Mouse (Mus musculus): ENCODE measurements around the gene Hscb. TPM values are rescaled to one million over a fixed set of nuclear protein-coding genes. Genes with fewer than 3 reads are reported as not detected.
"Not testable (repeated sequence)": the region's sequence is repeated elsewhere in the genome, so short reads cannot be mapped to it uniquely, and the experiment has no call there.

The Hscb gene
- polyA plus RNA-seq (2014; fragmentation: Nextera tagmentation; extraction: Ambion mirVana) = 21.0 and 25.0 TPM in 2 replicates

DNA sequence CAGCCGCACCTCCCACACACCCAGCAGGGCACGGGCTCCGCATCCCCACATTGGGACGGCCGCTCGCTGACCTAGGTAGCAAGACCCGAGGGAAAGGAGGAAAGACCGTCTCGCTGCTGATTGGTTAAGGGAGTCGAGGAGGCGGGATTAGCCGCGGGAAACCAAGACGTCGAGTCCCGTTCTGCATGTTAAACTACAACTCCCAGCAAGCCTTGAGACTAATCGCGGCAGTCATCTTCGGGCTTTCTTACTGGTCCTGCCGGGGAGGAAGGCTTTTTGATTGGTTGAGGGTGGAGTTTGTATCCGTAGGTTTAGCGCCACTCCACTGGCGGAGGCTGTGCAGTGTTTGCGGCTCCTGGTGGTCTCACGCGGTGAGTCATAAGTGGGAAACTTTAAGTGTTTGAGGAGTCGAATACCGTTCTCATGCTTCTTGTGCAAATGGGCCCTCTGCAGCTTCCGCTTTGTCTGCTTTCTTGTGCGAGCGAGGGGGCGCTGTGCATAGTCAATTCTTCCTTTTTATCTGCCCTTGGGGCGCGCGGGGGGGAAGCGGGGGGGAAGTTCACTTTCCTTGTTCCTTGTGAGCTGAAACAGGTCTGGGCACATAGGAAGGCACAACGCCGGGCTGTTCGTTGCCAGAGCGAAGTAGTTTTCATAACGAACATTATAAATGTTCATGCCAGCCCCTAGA is at the start of gene Hscb, which contains the start of gene Chek2:
TSS of gene Hscb (minus strand) at position 100 of the 688 bp plus-strand sequence.
TSS of gene Chek2 (plus strand) at position 302 of the 688 bp plus-strand sequence.
- WGBS = under 1% methylated on average over 41 of the region's 41 CpGs
- H3K36me3 ChIP-seq (ENCODE audit: control insufficient read depth, insufficient read depth, low read length) = no peaks in the 10 kb centered on the region; the same call in 1 of the 2 replicates
- no peaks in the 10 kb centered on the region for H3K27me3 ChIP-seq (ENCODE audit: control insufficient read depth, insufficient read depth, low read length)
- H3K4me1 ChIP-seq (ENCODE audit: control insufficient read depth, insufficient read depth, low read length) = no peaks in the 10 kb centered on the region
- H3K9me3 ChIP-seq (ENCODE audit: control insufficient read depth, low read length) = no peaks in the 10 kb centered on the region
- peak within 1 kb of the TSS; percentile 61 for H3K27ac ChIP-seq (ENCODE audit: low read depth, low read length)
- H3K4me2 ChIP-seq = peak within 1 kb of the TSS; percentile 81
- peak within 1 kb of the TSS; percentile 45 for H3K4me3 ChIP-seq (ENCODE audit: low read depth, low read length)
- H3K9ac ChIP-seq (ENCODE audit: low read length) = peak within 1 kb of the TSS; percentile 73
- DNase-seq (ENCODE audit: low spot score, missing footprints) (peak; percentile 99), ATAC-seq (ENCODE audit: low FRiP score) (peak; percentile 99)

DNA sequence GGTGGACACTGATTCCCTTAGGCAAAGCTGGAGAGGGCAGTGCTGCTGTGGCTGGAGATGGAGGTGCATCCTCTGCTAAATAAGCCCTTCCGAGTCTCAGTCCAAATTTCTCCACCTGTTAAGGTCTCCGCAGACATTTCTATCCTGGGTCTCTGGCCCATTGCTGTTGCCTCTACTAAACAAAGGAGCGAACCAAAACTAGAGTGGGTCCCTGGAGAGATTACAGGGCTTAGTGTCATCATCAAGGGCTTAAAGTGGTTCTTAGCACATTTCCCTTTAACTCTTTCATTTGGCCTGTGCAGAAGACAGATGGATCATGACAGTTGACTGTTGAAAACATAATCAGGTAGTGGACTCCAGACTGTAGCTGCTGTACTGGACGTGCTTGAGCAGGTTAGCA is 49.0 kb upstream of the Hscb start:
- peaks cover 5% of the 10 kb centered on the region for H3K36me3 ChIP-seq (ENCODE audit: control insufficient read depth, insufficient read depth, low read length)
- ATAC-seq (ENCODE audit: low FRiP score) = no peak
- H3K27me3 ChIP-seq (ENCODE audit: control insufficient read depth, insufficient read depth, low read length) = no peaks in the 10 kb centered on the region
- no peak overlapping the region for H3K4me2 ChIP-seq
- H3K9me3 ChIP-seq (ENCODE audit: control insufficient read depth, low read length) = no peaks in the 10 kb centered on the region
- WGBS = 82% methylated on average over 4 of the region's 4 CpGs
- no peak overlapping the region for H3K27ac ChIP-seq (ENCODE audit: low read depth, low read length)
- H3K9ac ChIP-seq (ENCODE audit: low read length) = no peak overlapping the region
- DNase-seq (ENCODE audit: low spot score, missing footprints) = peak; percentile 77
- H3K4me3 ChIP-seq (ENCODE audit: low read depth, low read length) = no peak overlapping the region
- H3K4me1 ChIP-seq (ENCODE audit: control insufficient read depth, insufficient read depth, low read length) = no peaks in the 10 kb centered on the region

DNA sequence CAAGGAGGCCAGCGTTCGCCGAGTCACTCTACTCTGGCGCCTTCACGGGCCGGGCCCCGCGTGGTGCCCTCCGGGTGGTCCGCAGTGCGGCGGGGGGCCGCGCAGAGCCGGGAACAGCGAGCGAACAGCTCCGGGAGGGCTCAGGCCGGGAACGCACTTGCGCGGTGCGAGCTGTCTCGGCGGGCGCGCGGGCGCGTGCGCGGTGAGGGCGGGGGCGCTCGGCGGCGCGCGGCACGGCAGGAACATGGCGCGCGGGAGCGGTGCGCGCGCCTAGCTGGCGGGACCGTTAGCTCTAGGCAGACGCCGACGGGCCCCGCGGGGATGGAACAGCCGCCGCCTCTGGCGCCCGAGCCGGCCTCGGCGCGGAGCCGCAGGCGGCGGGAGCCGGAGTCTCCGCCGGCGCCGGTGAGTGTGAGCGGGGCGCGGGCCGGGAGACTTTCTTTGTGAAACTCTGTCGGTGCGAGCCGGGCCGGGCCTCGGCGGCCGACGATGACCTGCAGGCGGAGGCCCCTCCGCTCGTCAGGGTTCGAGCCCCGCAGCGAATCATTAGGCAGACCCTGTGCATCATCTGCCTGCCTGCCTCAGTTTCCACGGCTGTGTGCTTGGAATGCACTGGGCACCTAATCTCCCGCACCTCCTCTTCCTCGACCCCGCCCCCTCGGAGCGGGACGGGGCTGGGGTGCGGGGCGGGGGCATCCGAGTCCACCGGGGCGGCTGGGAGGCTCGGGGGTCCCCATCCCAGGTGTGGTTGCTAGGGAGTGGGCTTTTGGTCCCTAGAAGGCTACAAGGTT is 40.2 kb upstream of the Hscb start, which contains the start of gene Ttc28:
TSS of gene Ttc28 (plus strand) at position 220 of the 791 bp plus-strand sequence.
- WGBS = under 1% methylated on average over 93 of the region's 101 CpGs
- H3K4me2 ChIP-seq = peak within 1 kb of the TSS; percentile 79

DNA sequence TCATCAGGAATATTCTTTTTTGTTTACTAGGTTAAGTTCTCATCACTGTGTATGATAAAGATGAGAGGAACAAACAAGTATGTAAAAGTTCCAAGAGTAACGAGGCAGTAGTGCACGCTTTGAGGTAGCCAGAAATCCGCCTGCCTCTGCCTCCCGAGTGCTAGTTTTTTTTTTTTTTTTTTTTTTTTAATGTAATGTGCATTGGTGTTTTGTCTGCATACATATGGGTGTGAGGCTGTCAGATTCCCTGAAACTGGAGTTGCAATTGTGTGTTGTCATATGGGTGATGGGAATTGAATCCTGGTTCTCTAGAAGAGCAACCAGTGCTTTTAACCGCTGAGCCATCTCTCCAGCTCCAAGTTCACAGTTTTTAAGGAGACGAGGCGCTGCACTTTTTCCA is 39.5 kb upstream of the Hscb start:
- peak overlapping the region; percentile 35; the same call in 1 of the 2 replicates for H3K27ac ChIP-seq (ENCODE audit: low read depth, low read length)
- ATAC-seq (ENCODE audit: low FRiP score) (no peak), DNase-seq (ENCODE audit: low spot score, missing footprints) (no peak)
- peak overlapping the region; percentile 82 for H3K4me3 ChIP-seq (ENCODE audit: low read depth, low read length)
- peak overlapping the region; percentile 94 for H3K9ac ChIP-seq (ENCODE audit: low read length)
- WGBS = 57% methylated on average over 7 of the region's 7 CpGs
- no peaks in the 10 kb centered on the region for H3K36me3 ChIP-seq (ENCODE audit: control insufficient read depth, insufficient read depth, low read length)
- H3K9me3 ChIP-seq (ENCODE audit: control insufficient read depth, low read length) = no peaks in the 10 kb centered on the region
- peak overlapping the region; percentile 79 for H3K4me2 ChIP-seq
- peaks cover 7% of the 10 kb centered on the region; the same call in 1 of the 2 replicates for H3K4me1 ChIP-seq (ENCODE audit: control insufficient read depth, insufficient read depth, low read length)
- no peaks in the 10 kb centered on the region for H3K27me3 ChIP-seq (ENCODE audit: control insufficient read depth, insufficient read depth, low read length)

More for the DNA sequence above, 40.2 kb upstream of the Hscb start, which contains the start of gene Ttc28:
- Histone ChIP-seq H3K4me3 (ENCODE audit: low read depth, low read length) (peak within 1 kb of the TSS; percentile 82), H3K9me3 (ENCODE audit: control insufficient read depth, low read length) (no peaks in the 10 kb centered on the region), H3K27ac (ENCODE audit: low read depth, low read length) (peak within 1 kb of the TSS; percentile 35), H3K27me3 (ENCODE audit: control insufficient read depth, insufficient read depth, low read length) (no peaks in the 10 kb centered on the region), H3K36me3 (ENCODE audit: control insufficient read depth, insufficient read depth, low read length) (no peaks in the 10 kb centered on the region), H3K9ac (ENCODE audit: low read length) (peak within 1 kb of the TSS; percentile 94), H3K4me1 (ENCODE audit: control insufficient read depth, insufficient read depth, low read length) (peaks cover 7% of the 10 kb centered on the region; the same call in 1 of the 2 replicates)
- ATAC-seq (ENCODE audit: low FRiP score) = peak; percentile 95
- peak; percentile 99 for DNase-seq (ENCODE audit: low spot score, missing footprints)

DNA sequence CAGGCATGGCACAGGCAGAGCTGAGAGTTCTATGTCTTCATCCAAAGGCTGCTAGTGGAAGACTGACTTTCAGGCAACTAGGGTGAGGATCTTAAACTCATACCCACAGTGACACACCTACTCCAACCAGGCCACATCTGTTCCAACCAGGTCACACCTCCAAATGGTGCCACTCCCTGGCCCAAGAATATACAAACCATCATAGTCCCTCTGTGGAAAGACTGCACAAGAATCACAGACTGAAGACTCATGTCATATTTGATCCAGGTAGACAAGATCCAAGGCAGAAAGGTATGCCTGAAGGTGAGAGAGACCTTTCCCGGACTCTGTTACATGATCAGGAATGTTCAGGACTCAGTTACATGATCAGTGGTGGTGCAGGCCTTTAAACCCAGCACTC is 38.9 kb upstream of the Hscb start:
- not testable (repeated sequence) for H3K4me2 ChIP-seq; H3K27ac ChIP-seq (ENCODE audit: low read depth, low read length); H3K9me3 ChIP-seq (ENCODE audit: control insufficient read depth, low read length); H3K27me3 ChIP-seq (ENCODE audit: control insufficient read depth, insufficient read depth, low read length); H3K4me1 ChIP-seq (ENCODE audit: control insufficient read depth, insufficient read depth, low read length); ATAC-seq (ENCODE audit: low FRiP score); H3K9ac ChIP-seq (ENCODE audit: low read length); DNase-seq (ENCODE audit: low spot score, missing footprints); H3K4me3 ChIP-seq (ENCODE audit: low read depth, low read length); H3K36me3 ChIP-seq (ENCODE audit: control insufficient read depth, insufficient read depth, low read length)
- WGBS = 97% methylated on average over 1 of the region's 1 CpGs

DNA sequence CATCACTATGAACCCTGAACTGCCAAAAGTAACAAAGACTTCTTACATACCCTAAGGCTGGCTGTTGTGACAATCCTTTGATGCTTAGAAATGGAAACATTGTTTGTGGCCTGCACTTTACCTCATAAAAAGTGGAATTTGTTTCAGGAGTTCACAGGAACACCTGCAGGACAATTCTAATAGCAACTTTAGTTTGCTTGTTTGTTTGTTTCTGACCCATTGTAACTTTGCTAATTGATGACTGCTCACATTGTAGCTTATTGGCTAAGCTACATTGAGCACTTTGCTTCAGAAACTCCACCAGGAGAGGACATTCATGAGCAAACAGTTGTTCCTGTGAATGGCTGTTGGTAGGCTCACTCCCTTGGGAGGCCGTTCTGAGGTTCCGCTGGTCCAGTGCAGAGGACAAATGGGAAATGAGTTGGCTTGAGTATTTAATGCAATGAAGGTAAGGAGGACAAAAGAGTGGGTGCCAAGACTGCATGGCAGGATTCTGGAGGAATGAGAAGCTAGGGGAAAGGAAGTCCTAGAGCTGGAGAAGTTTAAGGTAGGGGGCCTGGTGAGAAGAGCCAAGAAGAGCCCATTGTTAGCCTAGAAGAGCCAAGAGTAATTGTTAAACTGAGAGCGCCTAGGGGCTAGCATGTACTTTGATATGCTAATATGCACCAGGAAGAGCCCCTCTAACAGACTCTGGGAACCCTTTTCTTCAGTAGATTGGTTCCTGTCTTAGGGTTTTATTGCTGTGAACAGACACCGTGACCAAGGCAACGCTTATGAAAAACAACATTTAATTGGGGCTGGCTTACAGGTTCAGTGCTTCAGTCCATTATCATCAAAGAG is 38.3 kb upstream of the Hscb start:
- WGBS = 81% methylated on average over 5 of the region's 5 CpGs
- no peaks in the 10 kb centered on the region for H3K36me3 ChIP-seq (ENCODE audit: control insufficient read depth, insufficient read depth, low read length)
- no peaks in the 10 kb centered on the region for H3K27me3 ChIP-seq (ENCODE audit: control insufficient read depth, insufficient read depth, low read length)
- H3K9ac ChIP-seq (ENCODE audit: low read length) = no peak overlapping the region
- H3K27ac ChIP-seq (ENCODE audit: low read depth, low read length) = no peak overlapping the region
- no peak overlapping the region for H3K4me2 ChIP-seq
- no peak overlapping the region for H3K4me3 ChIP-seq (ENCODE audit: low read depth, low read length)
- H3K4me1 ChIP-seq (ENCODE audit: control insufficient read depth, insufficient read depth, low read length) = peaks cover 12% of the 10 kb centered on the region; the same call in 1 of the 2 replicates
- H3K9me3 ChIP-seq (ENCODE audit: control insufficient read depth, low read length) = no peaks in the 10 kb centered on the region
- ATAC-seq (ENCODE audit: low FRiP score) (no peak), DNase-seq (ENCODE audit: low spot score, missing footprints) (no peak)

DNA sequence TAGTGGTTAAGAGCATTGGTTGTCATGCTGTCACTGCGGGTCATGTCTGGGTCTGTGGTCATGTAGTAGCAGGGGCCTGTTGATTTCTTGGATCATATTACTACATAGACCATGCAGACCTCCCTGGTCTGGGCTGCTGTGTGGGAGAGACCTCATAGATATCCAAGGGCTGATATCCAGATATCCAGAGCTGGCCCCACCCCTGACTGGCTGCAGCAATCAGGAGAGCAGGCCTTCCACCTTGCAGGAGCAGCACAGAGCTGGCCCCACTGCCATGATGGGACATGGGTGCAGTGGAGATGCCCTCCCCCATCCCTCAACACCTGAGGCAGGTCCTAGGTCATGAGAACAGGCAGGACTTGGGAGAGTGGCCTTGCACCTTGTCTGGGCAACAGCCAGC is 35.7 kb upstream of the Hscb start:
- DNase-seq (ENCODE audit: low spot score, missing footprints) (no peak), ATAC-seq (ENCODE audit: low FRiP score) (no peak)
- H3K36me3 ChIP-seq (ENCODE audit: control insufficient read depth, insufficient read depth, low read length) = no peaks in the 10 kb centered on the region
- H3K9me3 ChIP-seq (ENCODE audit: control insufficient read depth, low read length) = no peaks in the 10 kb centered on the region
- H3K27me3 ChIP-seq (ENCODE audit: control insufficient read depth, insufficient read depth, low read length) = no peaks in the 10 kb centered on the region
- H3K4me2 ChIP-seq = no peak overlapping the region
- peaks cover 7% of the 10 kb centered on the region; the same call in 1 of the 2 replicates for H3K4me1 ChIP-seq (ENCODE audit: control insufficient read depth, insufficient read depth, low read length)
- no peak overlapping the region for H3K4me3 ChIP-seq (ENCODE audit: low read depth, low read length)
- no peak overlapping the region for H3K27ac ChIP-seq (ENCODE audit: low read depth, low read length)
- WGBS = 80% methylated on average over 1 of the region's 1 CpGs
- no peak overlapping the region for H3K9ac ChIP-seq (ENCODE audit: low read length)

DNA sequence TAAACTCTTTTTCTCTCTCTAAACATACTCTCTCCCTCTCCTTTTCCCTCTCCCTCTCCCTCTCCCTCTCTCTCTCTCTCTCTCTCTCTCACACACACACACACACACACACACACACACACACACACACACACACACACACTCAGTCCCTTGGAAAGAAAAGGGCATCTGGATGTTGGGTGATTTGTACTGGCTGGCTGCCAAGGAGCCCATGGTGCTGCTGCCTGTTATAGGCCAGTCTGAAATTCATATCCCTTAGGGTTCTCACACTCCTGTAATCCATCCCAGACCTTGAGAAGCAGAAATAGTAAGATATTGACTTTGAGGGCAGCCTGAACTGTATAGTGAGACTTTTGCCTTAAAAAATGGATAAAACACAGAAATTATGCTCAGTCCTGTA is 35.1 kb upstream of the Hscb start:
- no peak overlapping the region for H3K27ac ChIP-seq (ENCODE audit: low read depth, low read length)
- DNase-seq (ENCODE audit: low spot score, missing footprints) (no peak), ATAC-seq (ENCODE audit: low FRiP score) (no peak)
- H3K27me3 ChIP-seq (ENCODE audit: control insufficient read depth, insufficient read depth, low read length) = no peaks in the 10 kb centered on the region
- no peak overlapping the region for H3K4me3 ChIP-seq (ENCODE audit: low read depth, low read length)
- H3K4me1 ChIP-seq (ENCODE audit: control insufficient read depth, insufficient read depth, low read length) = peaks cover 5% of the 10 kb centered on the region; the same call in 1 of the 2 replicates
- H3K36me3 ChIP-seq (ENCODE audit: control insufficient read depth, insufficient read depth, low read length) = no peaks in the 10 kb centered on the region
- no peaks in the 10 kb centered on the region for H3K9me3 ChIP-seq (ENCODE audit: control insufficient read depth, low read length)
- H3K9ac ChIP-seq (ENCODE audit: low read length) = no peak overlapping the region
- H3K4me2 ChIP-seq = no peak overlapping the region
